Mouse (Mus musculus) heart, embryonic 16.5 days (tissue): ENCODE measurements around the gene Nav1. TPM values are rescaled to one million over a fixed set of nuclear protein-coding genes. Genes with fewer than 3 reads are reported as not detected.

Experiments
- ATAC-seq: fragments of 200-750 bp; cut with Nextera tagmentation; replicated peaks from 2 replicates; pipeline ENCODE4 v1.8.0; 2017; ENCODE audit warnings: moderate number of reproducible peaks; ENCODE audit not compliant: insufficient read depth, low FRiP score; ENCODE audit errors: extremely low read depth
- H3K27ac ChIP-seq: fragments of 300-500 bp; sonication (generic); 2 replicates; pipeline ENCODE4 v1.5.1; 2014; ENCODE audit warnings: mild to moderate bottlenecking, low read length, control low read depth, moderate library complexity
- H3K27me3 ChIP-seq: fragments of 300-500 bp; sonication (generic); 2 replicates; pipeline ENCODE4 v1.6.1; 2014; ENCODE audit warnings: low read length, mixed read lengths; ENCODE audit not compliant: control insufficient read depth, insufficient read depth
- H3K36me3 ChIP-seq: fragments of 300-500 bp; sonication (generic); 2 replicates; pipeline ENCODE4 v1.6.1; 2014; ENCODE audit not compliant: control insufficient read depth, insufficient read depth
- H3K4me1 ChIP-seq: fragments of 300-500 bp; sonication (generic); 2 replicates; pipeline ENCODE4 v1.6.1; 2014; ENCODE audit warnings: low read length, mixed read lengths; ENCODE audit not compliant: control insufficient read depth, insufficient read depth
- H3K4me2 ChIP-seq: fragments of 300-500 bp; sonication (generic); 2 replicates; pipeline ENCODE4 v1.6.1; 2014; ENCODE audit warnings: low read depth, mild to moderate bottlenecking, control low read depth, low read length
- H3K4me3 ChIP-seq: fragments of 300-500 bp; sonication (generic); 2 replicates; pipeline ENCODE4 v1.5.1; 2014; ENCODE audit warnings: mild to moderate bottlenecking, control low read depth, low read length
- H3K9ac ChIP-seq: fragments of 300-500 bp; sonication (generic); 2 replicates; pipeline ENCODE4 v1.6.1; 2014; ENCODE audit warnings: low read length, control low read depth
- H3K9me3 ChIP-seq: fragments of 300-500 bp; sonication (generic); replicated peaks from 2 replicates; pipeline ENCODE4 v1.6.1; 2016; ENCODE audit warnings: low read length; ENCODE audit not compliant: control insufficient read depth
- WGBS: fragments of 180-500 bp; shearing (Covaris S2); extraction: QIAGEN DNeasy Blood & Tissue Kit; methylation state at CpG from one replicate; pipeline ENCODE4 v1.1.7; 2014; 5-methylcytosine and 5-hydroxymethylcytosine counted together
- polyA plus RNA-seq: library from polyadenylated mRNA; unstranded; fragments of >200 nt; fragmentation: Nextera tagmentation; extraction: Ambion mirVana; gene quantifications from 2 replicates; pipeline ENCODE4 v1.2.1, GENCODE M21; 2015

The Nav1 gene
- polyA plus RNA-seq, 1 experiment from 2014 or later = 22.6 TPM

- ATAC-seq = no peak
- Histone ChIP-seq H3K27ac (no peak overlapping the region), H3K4me3 (no peak overlapping the region), H3K4me2 (no peak overlapping the region), H3K9me3 (no peaks in the 10 kb centered on the region), H3K9ac (no peak overlapping the region), H3K27me3 (no peaks in the 10 kb centered on the region), H3K36me3 (0 out of 2 replicates have a peak, but pooled peaks cover 3% of the 10 kb centered on the region), H3K4me1 (peaks cover 49% of the 10 kb centered on the region)
- 80% methylated on average over 9 of the region's 9 CpGs for WGBS
These were observed 104.3 kb downstream of the Nav1 start for GRCm38 (mm10) chr1:135502750-135503149.

- no peak overlapping the region for H3K4me3 ChIP-seq
- no peak for ATAC-seq
- no peaks in the 10 kb centered on the region for H3K27me3 ChIP-seq
These were observed 105.0 kb downstream of the Nav1 start for GRCm38 (mm10) chr1:135502135-135502534.

GRCm38 (mm10) chr1:135498455-135499358 lies 108.4 kb downstream of the Nav1 start:
- no peak overlapping the region for H3K4me3 ChIP-seq
- peaks cover 55% of the 10 kb centered on the region for H3K4me1 ChIP-seq
- no peak overlapping the region for H3K4me2 ChIP-seq
- no peak overlapping the region for H3K27ac ChIP-seq
- WGBS = 77% methylated on average over 20 of the region's 20 CpGs
- H3K9ac ChIP-seq = no peak overlapping the region
- no peaks in the 10 kb centered on the region for H3K36me3 ChIP-seq
- no peaks in the 10 kb centered on the region for H3K27me3 ChIP-seq
- ATAC-seq = no peak
- H3K9me3 ChIP-seq = no peaks in the 10 kb centered on the region

More at GRCm38 (mm10) chr1:135502135-135502534, 105.0 kb downstream of the Nav1 start:
- Histone ChIP-seq H3K4me2 (no peak overlapping the region), H3K27ac (no peak overlapping the region), H3K36me3 (0 out of 2 replicates have a peak, but pooled peaks cover 3% of the 10 kb centered on the region), H3K4me1 (peaks cover 47% of the 10 kb centered on the region), H3K9ac (no peak overlapping the region), H3K9me3 (no peaks in the 10 kb centered on the region)
- 70% methylated on average over 8 of the region's 8 CpGs for WGBS

GRCm38 (mm10) chr1:135495048-135495447 lies 112.0 kb downstream of the Nav1 start:
- no peaks in the 10 kb centered on the region for H3K36me3 ChIP-seq
- H3K27me3 ChIP-seq = no peaks in the 10 kb centered on the region
- no peak for ATAC-seq
- WGBS = 83% methylated on average over 1 of the region's 1 CpGs
- H3K9me3 ChIP-seq = no peaks in the 10 kb centered on the region
- H3K4me2 ChIP-seq = no peak overlapping the region
- H3K27ac ChIP-seq = 0 out of 2 replicates have a peak overlapping the region, but pooled peaks have one; percentile 25
- no peak overlapping the region for H3K9ac ChIP-seq
- H3K4me3 ChIP-seq = no peak overlapping the region
- peaks cover 67% of the 10 kb centered on the region for H3K4me1 ChIP-seq

GRCm38 (mm10) chr1:135493862-135494261 lies 113.2 kb downstream of the Nav1 start:
- no peaks in the 10 kb centered on the region for H3K9me3 ChIP-seq
- no peaks in the 10 kb centered on the region for H3K27me3 ChIP-seq
- no peak overlapping the region for H3K9ac ChIP-seq
- H3K36me3 ChIP-seq = peaks cover under 1% of the 10 kb centered on the region; the same call in 1 of the 2 replicates
- no peak overlapping the region for H3K4me3 ChIP-seq
- no peak overlapping the region for H3K4me2 ChIP-seq
- no peak for ATAC-seq
- 61% methylated on average over 6 of the region's 6 CpGs for WGBS
- peaks cover 62% of the 10 kb centered on the region for H3K4me1 ChIP-seq
- no peak overlapping the region for H3K27ac ChIP-seq

GRCm38 (mm10) chr1:135492406-135492805 lies 114.7 kb downstream of the Nav1 start:
- Histone ChIP-seq H3K9me3 (no peaks in the 10 kb centered on the region), H3K4me1 (peaks cover 49% of the 10 kb centered on the region), H3K4me2 (no peak overlapping the region), H3K27ac (0 out of 2 replicates have a peak overlapping the region, but pooled peaks have one; percentile 0), H3K9ac (no peak overlapping the region), H3K4me3 (no peak overlapping the region), H3K27me3 (no peaks in the 10 kb centered on the region), H3K36me3 (peaks cover 6% of the 10 kb centered on the region; the same call in 1 of the 2 replicates)
- no peak for ATAC-seq
- 69% methylated on average over 10 of the region's 10 CpGs for WGBS

- Histone ChIP-seq H3K27ac (0 out of 2 replicates have a peak overlapping the region, but pooled peaks have one; percentile 19), H3K4me2 (no peak overlapping the region), H3K36me3 (peaks cover 6% of the 10 kb centered on the region; the same call in 1 of the 2 replicates), H3K4me1 (peaks cover 44% of the 10 kb centered on the region), H3K27me3 (no peaks in the 10 kb centered on the region), H3K9ac (no peak overlapping the region), H3K4me3 (no peak overlapping the region), H3K9me3 (no peaks in the 10 kb centered on the region)
- 41% methylated on average over 10 of the region's 10 CpGs for WGBS
- 0 out of 2 replicates have a peak, but pooled peaks have one; percentile 26 for ATAC-seq
These were observed 116.0 kb downstream of the Nav1 start for GRCm38 (mm10) chr1:135490931-135491666.

GRCm38 (mm10) chr1:135488879-135489278 lies 118.2 kb downstream of the Nav1 start:
- Histone ChIP-seq H3K9ac (no peak overlapping the region), H3K4me3 (no peak overlapping the region), H3K27ac (no peak overlapping the region), H3K9me3 (no peaks in the 10 kb centered on the region), H3K4me1 (peaks cover 33% of the 10 kb centered on the region), H3K36me3 (peaks cover 13% of the 10 kb centered on the region), H3K4me2 (no peak overlapping the region), H3K27me3 (no peaks in the 10 kb centered on the region)
- 54% methylated on average over 9 of the region's 9 CpGs for WGBS
- no peak for ATAC-seq
